Mouse (Mus musculus): ENCODE data around the gene Tbc1d1.

GRCm38 (mm10) chr5:64237693-64238092, 81.6 kb downstream of the Tbc1d1 start:
- TF ChIP-seq MAFK (IDR thresholded peaks at IDR 0.05; ENCODE audit: insufficient read depth, low read depth, low read length) (no peak), ZNF384 (IDR thresholded peaks at IDR 0.05; ENCODE audit: low read depth, low read length) (peak; percentile 34; the same call in 1 of the 2 replicates)

Data from ES-E14 (cell line).